Mouse (Mus musculus) common myeloid progenitor, adult 5-6 weeks (primary cell): ENCODE measurements around the gene Tmem248. TPM values are rescaled to one million over a fixed set of nuclear protein-coding genes. Genes with fewer than 3 reads are reported as not detected.

ENCODE experiments used
- ATAC-seq: replicated peaks from 2 replicates; pipeline ENCODE4 v1.8.0; 2016; ENCODE audit warnings: low read depth, mild to moderate bottlenecking, moderate TSS enrichment, inconsistent platforms; ENCODE audit not compliant: poor library complexity, severe bottlenecking
- total RNA-seq: library from RNA; stranded (forward); fragments of 200-1000, 187-1606 nt; gene quantifications from 2 replicates; pipeline ENCODE4 v1.2.3, GENCODE M21; 2017

The Tmem248 gene
- total RNA-seq, 1 experiment from 2014 or later = 55.1 TPM

DNA sequence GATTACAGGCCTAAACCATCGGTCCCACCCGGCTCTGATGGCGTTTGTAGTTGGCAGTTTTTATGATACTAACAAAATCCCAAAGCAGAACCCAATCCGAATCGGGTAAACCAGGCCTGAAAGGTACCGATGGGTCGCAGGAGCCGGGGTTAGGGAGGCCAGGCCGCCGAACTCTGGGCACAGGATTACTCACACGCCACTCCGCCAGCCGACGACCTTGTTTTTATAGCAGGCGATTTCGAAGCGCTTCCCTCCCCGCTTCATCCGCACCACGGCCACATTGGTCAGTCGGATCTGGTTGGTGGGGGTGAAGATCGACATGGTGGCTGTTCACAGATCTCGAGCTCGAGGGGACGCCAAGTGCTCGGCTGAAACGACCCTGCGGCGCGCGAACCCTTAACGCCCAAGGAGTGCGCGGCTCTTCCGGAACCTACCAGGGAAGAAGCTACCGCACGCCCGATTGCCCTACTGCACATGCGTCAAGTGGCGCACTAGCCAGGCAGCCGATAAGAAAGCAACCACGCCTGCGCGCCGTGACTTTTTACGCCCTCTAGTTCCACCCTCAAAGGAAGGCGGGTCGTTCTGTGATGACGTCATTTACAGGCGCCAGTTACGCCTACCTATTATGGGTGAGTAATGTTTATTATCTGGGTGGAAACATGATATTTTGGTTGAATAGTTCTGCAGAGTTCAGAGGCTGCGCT, 38.3 kb downstream of the Tmem248 start, which contains the start of the genes Sbds and Tyw1:
Gene Sbds (minus strand): TSS at position 514 of the 704 bp plus-strand sequence.
Gene Tyw1 (plus strand): TSS at position 603 of the 704 bp plus-strand sequence.
- ATAC-seq = peak; percentile 76

DNA sequence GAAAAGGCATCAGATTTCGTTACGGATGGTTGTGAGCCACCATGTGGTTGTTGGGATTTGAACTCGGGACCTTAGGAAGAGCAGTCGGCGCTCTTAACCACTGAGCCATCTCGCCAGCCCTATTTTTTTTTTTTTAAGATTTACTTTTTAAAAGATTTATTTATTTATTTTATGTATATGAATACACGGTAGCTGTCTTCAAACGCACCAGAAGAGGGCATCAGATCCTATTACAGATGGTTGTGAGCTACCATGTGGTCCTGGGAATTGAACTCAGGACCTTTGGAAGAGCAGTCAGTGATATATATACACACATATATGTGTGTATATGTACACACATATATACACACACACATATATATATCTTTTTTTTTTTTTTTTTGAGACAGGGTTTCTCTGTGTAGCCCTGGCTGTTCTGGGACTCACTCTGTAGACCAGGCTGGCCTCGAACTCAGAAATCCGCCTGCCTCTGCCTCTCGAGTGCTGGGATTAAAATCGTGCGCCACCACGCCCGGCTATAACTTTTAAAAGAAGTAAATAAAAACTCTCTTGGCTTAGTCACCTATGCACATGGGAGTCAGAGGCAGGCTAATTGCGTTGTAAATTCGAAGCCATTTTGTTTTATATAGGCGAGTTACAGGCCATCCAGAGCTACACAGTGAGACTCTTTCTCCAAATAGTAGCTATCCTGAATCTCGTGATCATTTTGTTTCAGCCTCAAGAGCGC, 39.1 kb downstream of the Tmem248 start:
- ATAC-seq = 0 out of 2 replicates have a peak, but pooled peaks have one; percentile 0

DNA sequence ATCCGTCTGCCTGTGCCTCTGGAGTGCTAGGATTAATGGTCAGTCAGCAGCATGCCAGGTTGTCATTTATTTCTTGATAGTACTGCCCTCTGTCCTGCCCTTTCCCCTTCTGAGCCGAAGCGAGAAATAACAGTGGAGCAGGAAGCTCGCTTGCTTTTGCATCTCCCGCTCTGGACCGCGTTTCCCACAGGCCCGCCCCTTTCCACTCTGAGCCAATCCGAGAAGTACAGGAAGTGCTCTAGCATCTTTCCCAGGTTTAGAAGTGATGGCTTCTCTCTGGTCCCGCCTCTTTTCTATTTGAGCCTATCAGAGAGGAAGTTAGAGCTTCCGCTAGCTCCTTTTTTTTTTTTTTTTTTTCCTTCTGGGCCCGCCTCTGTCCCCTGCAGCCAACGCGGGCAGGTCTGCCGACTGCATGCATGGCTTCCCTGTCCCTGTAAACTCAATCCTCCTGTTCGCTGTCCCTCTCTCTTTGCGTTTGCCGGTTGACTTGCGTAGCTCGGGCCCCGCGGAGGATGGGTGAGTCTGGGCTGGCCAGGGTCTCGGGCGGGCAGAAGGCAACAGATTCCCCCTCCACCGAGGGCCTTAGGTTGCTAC, 39.9 kb downstream of the Tmem248 start:
- ATAC-seq = peak; percentile 83

DNA sequence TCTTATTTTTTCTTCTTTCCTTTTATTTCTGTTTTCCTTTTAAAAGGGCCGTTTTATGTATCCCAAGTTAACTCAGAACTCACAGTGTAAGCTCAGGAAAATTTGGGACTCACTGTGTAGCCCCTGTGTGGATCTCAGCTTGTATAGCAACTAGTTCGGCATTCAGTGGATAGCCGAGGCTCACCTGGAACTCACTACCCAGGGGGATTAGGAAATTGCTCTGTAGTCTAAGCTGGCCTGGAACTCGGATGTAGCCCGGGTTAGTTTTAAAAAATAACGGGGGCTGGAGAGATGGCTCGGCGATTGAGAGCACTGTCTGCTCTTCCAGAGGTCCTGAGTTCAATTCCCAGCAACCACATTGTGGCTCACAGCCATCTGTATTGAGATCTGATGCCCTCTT, 40.4 kb downstream of the Tmem248 start:
- ATAC-seq = no peak

GRCm38 (mm10) chr5:130263454-130263853, 46.6 kb downstream of the Tmem248 start:
- ATAC-seq = peak; percentile 47; the same call in 1 of the 2 replicates

- no peak for ATAC-seq
Measured at GRCm38 (mm10) chr5:130264433-130265005, 47.6 kb downstream of the Tmem248 start.

DNA sequence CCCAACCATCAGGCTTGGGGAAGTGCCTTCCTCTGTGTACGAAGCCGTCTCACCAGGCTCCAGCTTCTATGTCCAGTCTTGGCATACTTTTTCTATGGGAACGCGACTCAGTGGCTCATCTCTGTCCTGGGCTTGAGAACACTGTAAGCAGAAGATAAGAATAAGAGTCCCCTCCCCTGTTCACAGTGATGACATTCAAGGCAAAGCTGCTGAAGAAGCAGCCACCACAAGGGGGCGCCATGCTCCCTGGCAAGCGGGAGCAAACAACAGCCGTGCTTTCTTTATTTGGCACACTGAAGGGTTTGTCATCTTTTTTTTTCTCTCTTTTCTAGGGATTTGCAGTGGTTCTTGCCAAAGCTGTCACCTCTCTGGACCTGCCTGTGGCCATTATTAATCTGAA, 49.8 kb downstream of the Tmem248 start:
- peak; percentile 28; the same call in 1 of the 2 replicates for ATAC-seq

- ATAC-seq = peak; percentile 73
Measured at GRCm38 (mm10) chr5:130267316-130267715, 50.4 kb downstream of the Tmem248 start.

DNA sequence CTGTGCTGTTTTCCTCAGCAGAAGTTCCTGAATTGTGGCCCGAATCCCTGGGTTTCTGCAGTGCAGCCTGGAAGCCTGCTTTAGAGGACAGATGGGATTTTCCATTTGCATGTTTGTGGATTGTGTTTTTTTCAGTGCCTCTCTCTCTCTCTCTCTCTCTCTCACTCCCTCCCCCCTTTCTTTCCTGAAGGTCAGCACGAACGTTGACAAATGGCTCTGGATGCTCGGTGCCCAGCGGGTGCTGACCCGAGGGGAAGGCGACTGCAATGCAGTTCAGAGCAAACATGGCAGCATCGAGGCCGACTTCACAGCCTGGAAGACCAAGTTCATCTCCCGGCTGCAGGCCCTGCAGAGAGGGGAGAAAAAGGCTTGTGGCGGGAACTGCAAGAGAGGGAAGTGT, 52.1 kb downstream of the Tmem248 start:
- ATAC-seq = no peak

GRCm38 (mm10) chr5:130272344-130272743, 55.5 kb downstream of the Tmem248 start:
- ATAC-seq = 0 out of 2 replicates have a peak, but pooled peaks have one; percentile 57

- no peak for ATAC-seq
Measured at GRCm38 (mm10) chr5:130273046-130273445, 56.2 kb downstream of the Tmem248 start.

DNA sequence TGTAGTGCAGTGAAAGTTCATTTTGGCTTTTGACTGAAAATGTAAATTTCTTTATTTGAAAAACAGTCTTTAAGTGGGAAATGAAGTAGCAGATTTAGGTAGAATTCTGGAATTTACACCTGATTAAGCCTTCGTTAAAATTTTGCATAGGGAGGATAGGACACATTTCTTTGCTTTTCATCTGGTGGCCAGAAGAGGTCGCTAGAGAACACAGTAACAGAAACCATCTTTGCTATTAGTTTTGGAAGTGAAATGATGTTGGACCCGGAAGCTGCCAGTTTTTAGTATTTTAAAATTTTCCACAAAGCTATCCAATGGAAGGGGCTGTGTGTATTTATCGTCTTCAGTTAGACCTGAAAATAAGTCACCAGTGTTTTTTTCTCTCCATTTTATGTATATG, 58.6 kb downstream of the Tmem248 start:
- peak; percentile 56; the same call in 1 of the 2 replicates for ATAC-seq

- ATAC-seq = peak; percentile 84
Measured at GRCm38 (mm10) chr5:130278011-130278472, 61.2 kb downstream of the Tmem248 start.

GRCm38 (mm10) chr5:130283079-130283732, 66.3 kb downstream of the Tmem248 start:
- peak; percentile 34; the same call in 1 of the 2 replicates for ATAC-seq

DNA sequence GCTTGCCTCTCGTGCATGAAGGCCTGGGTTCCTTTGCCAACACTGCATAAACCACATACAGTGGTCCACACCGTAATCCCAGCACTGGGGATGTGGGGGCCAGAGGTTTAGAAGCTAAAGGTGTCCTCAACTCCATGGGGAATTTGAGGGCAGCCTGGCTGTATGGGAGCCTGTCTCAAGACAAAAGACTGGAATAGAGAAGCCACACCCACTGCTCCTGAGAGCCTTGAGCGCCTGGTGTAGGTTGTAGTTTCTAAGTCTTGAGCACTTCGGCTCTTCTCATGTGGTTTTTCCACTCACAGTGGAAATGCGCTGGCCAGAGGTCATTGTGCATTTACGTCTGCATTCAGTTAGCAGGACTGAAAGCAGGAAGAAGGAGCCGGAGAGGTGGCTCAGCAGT, 71.2 kb downstream of the Tmem248 start:
- ATAC-seq = no peak

DNA sequence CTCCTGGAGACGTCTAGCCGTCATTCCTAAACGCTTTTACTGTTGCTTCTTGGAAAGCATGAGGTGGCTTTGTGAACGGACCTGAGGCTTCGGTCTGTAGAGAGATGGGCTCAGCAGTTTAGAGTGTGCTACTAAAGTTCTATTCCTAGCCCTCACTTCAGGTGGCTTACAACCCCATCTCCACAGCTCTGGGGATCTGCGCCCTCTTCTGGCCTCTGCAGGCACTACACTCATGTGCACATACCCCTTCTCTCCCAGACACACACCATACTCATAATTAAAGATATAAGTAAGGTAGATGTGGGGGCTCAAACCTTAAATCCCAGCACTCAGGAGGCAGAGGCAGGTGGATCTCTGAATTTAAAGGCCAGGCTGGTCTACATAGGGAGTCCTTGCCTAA, 73.4 kb downstream of the Tmem248 start:
- ATAC-seq = peak; percentile 47; the same call in 1 of the 2 replicates

DNA sequence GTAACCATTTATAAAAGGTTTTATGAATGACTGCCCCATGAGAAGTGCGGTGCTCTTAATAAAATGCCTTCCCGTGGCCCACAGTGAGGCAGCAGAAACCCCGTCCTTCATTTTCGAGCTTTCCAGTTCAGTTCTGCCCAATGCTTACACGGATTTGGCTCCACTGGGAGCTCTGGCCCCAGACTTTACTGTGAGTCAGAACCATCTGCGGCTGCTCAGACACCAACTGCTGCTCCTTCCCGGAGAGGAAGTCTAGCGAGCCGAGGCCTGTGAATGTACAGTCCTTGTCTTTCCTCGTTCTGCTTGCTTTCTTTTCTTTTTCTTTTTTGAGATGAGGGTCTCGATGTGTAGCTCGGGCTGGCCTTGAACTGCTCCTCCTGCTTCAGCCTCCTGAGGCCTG, 73.9 kb downstream of the Tmem248 start:
- no peak for ATAC-seq

GRCm38 (mm10) chr5:130292976-130293375, 76.1 kb downstream of the Tmem248 start:
- ATAC-seq = no peak
